ENCODE assay signal across 8 mouse cellular contexts in the genomic region with DNA sequence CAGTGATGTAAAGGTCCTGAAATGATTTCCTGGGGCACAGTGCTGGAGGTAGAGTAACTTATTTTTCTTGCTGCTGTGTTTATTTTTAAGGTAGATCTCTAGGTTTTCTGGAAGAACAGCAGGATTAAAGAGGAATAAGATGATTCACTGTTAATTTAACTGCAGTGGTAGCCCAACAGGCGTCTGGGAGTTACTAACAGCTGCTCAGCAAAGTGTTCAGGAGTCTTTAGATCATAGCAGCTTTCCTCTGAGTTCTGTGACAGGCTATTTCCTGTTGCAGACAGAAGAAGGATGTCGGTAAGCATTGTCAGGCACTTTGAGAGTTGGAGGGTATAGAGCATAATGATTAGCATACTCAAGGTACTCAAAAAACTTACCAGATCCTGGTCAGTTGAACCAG. TPM values are rescaled to one million over a fixed set of nuclear protein-coding genes. Genes with fewer than 3 reads are reported as not detected.
DNase-seq lines count a peak whose midpoint lies in the region; ATAC-seq and TF ChIP-seq lines count a peak whose summit lies in the region.

No protein-coding gene starts in this region.

- H3K27ac ChIP-seq in heart, embryonic 10.5 days = peak overlapping the region; percentile 93
- no peak overlapping the region for H3K27ac ChIP-seq in hindbrain, embryonic 10.5 days
- 0 out of 2 replicates have a peak overlapping the region, but pooled peaks have one; percentile 16 for H3K27ac ChIP-seq in lung, postnatal 0 days (ENCODE audit: low read length)

- H3K4me3 ChIP-seq in heart, embryonic 10.5 days = peak overlapping the region; percentile 90
- H3K4me3 ChIP-seq in hindbrain, embryonic 10.5 days = peak overlapping the region; percentile 87
- peak overlapping the region; percentile 97 for H3K4me3 ChIP-seq in lung, postnatal 0 days (ENCODE audit: low read depth, low read length)

- WGBS in heart, embryonic 10.5 days = 3% methylated on average over 2 of the region's 2 CpGs
- 7% methylated on average over 2 of the region's 2 CpGs for WGBS in hindbrain, embryonic 10.5 days
- 3% methylated on average over 2 of the region's 2 CpGs for WGBS in lung, postnatal 0 days

- no peaks in the 10 kb centered on the region for H3K9me3 ChIP-seq in heart, embryonic 10.5 days
- no peaks in the 10 kb centered on the region for H3K9me3 ChIP-seq in hindbrain, embryonic 10.5 days
- H3K9me3 ChIP-seq in lung, postnatal 0 days (ENCODE audit: low read length) = no peaks in the 10 kb centered on the region

- intact Hi-C loops in heart, postnatal 25 days (cut with DNase I) = loop anchor here (5.0 kb wide), 3 partner anchors 47 to 128 kb away; no protein-coding TSS in a partner anchor
- intact Hi-C loops in left cerebral cortex, postnatal 36 days (cut with DNase I) = loop anchor here (2.0 to 5.0 kb wide), 5 partner anchors 47 to 408 kb away; no protein-coding TSS in a partner anchor

- peaks cover 11% of the 10 kb centered on the region for H3K4me1 ChIP-seq in heart, embryonic 10.5 days
- peaks cover 37% of the 10 kb centered on the region for H3K4me1 ChIP-seq in hindbrain, embryonic 10.5 days (replicated peaks)
- peaks cover 3% of the 10 kb centered on the region; the same call in 1 of the 2 replicates for H3K4me1 ChIP-seq in lung, postnatal 0 days (ENCODE audit: insufficient read depth, low read depth, low read length)

- peak overlapping the region; percentile 54 for H3K4me2 ChIP-seq in lung, postnatal 0 days (replicated peaks; ENCODE audit: low read depth, low read length)

- no peak overlapping the region for H3K9ac ChIP-seq in lung, postnatal 0 days (replicated peaks; ENCODE audit: low read depth)

- ATAC-seq in lung, postnatal 0 days = no peak

- H3K36me3 ChIP-seq in heart, embryonic 10.5 days = no peaks in the 10 kb centered on the region
- no peaks in the 10 kb centered on the region for H3K36me3 ChIP-seq in hindbrain, embryonic 10.5 days
- H3K36me3 ChIP-seq in lung, postnatal 0 days (ENCODE audit: insufficient read depth, low read length) = no peaks in the 10 kb centered on the region

- TF ChIP-seq CTCF in lung, postnatal 0 days (IDR thresholded peaks at IDR 0.05) = no peak

- H3K27me3 ChIP-seq in heart, embryonic 10.5 days (ENCODE audit: insufficient read depth, poor library complexity, severe bottlenecking) = no peaks in the 10 kb centered on the region
- H3K27me3 ChIP-seq in hindbrain, embryonic 10.5 days (ENCODE audit: insufficient read depth, poor library complexity, severe bottlenecking) = peaks cover under 1% of the 10 kb centered on the region; the same call in 1 of the 2 replicates
- no peaks in the 10 kb centered on the region for H3K27me3 ChIP-seq in lung, postnatal 0 days (replicated peaks; ENCODE audit: insufficient read depth, low read length)

- TF ChIP-seq EP300 in lung, postnatal 0 days (IDR thresholded peaks at IDR 0.05) = no peak

- DNase-seq in heart, embryonic 10.5 days (ENCODE audit: low spot score) = no peak
- no peak for DNase-seq in heart, postnatal 25 days (ENCODE audit: low spot score)
- peak; percentile 38 for DNase-seq in brain, adult 2 months (ENCODE audit: low read depth, low spot score)
- no peak for DNase-seq in hindbrain, embryonic 10.5 days (ENCODE audit: low spot score)
- DNase-seq in lung, postnatal 0 days (ENCODE audit: low spot score) = peak; percentile 45
- DNase-seq in thymus, postnatal 36 days = peak; percentile 19 to 24
- DNase-seq in cerebellum, adult 9-10 months = no peak
- no peak for DNase-seq in left cerebral cortex, postnatal 36 days (ENCODE audit: low spot score in 2 of 2)

RNA-seq across cellular contexts. Expression of a gene that starts 1.5 kb away (rescaled TPM):
- 12.5 and 15.2 TPM in 2 replicates for polyA plus RNA-seq in heart, embryonic 10.5 days (2016; fragmentation: Nextera tagmentation; extraction: Ambion mirVana)
- 10 to 100 TPM; 12.4 to 16.6 TPM for total RNA-seq in heart, postnatal 25 days (2021)
- 13.9 and 14.7 TPM in 2 replicates for polyA plus RNA-seq in hindbrain, embryonic 10.5 days (2016; fragmentation: Nextera tagmentation; extraction: Ambion mirVana)
- polyA plus RNA-seq in lung, postnatal 0 days (2015; fragmentation: Nextera tagmentation; extraction: Ambion mirVana) = 20.3 and 22.7 TPM in 2 replicates
- 10 to 100 TPM; 70.2 to 77.6 TPM for total RNA-seq in left cerebral cortex, postnatal 36 days (2021)

Comparison
In these comparisons a context has a peak if more than half of its experiments do, and no peak if none do; other contexts are left out.
1. DNase-seq: peak in brain, adult 2 months (single experiment), lung, postnatal 0 days (single experiment) and thymus, postnatal 36 days (2 of 2); none in heart, embryonic 10.5 days (single experiment), heart, postnatal 25 days (single experiment), hindbrain, embryonic 10.5 days (single experiment), cerebellum, adult 9-10 months (single experiment) and left cerebral cortex, postnatal 36 days (0 of 2).
2. Peak in every context shown above with its lines, with median percentiles within 50 percentile points of each other: H3K4me3 ChIP-seq.